Mouse (Mus musculus) liver, embryonic 12.5 days (tissue): Measurements from ENCODE around the gene Prps1l3. TPM values are rescaled to one million over a fixed set of nuclear protein-coding genes. Genes with fewer than 3 reads are reported as not detected.
A peak's percentile ranks its signal among the peaks of the same experiment; 100 is the strongest.

ENCODE experiments used
- ATAC-seq: fragments of 200-750 bp; cut with Nextera tagmentation; 2 replicates; pipeline ENCODE4 v1.8.0; 2017; ENCODE audit warnings: moderate number of reproducible peaks, mild to moderate bottlenecking, moderate library complexity
- H3K27ac ChIP-seq: fragments of 300-500 bp; sonication (generic); 2 replicates; pipeline ENCODE4 v1.5.1; 2016; ENCODE audit warnings: mild to moderate bottlenecking
- H3K27me3 ChIP-seq: fragments of 300-500 bp; sonication (generic); replicated peaks from 2 replicates; pipeline ENCODE4 v1.6.1; 2016; ENCODE audit warnings: mild to moderate bottlenecking, moderate library complexity
- H3K36me3 ChIP-seq: fragments of 300-500 bp; sonication (generic); 2 replicates; pipeline ENCODE4 v1.6.1; 2016; ENCODE audit warnings: mild to moderate bottlenecking, moderate library complexity
- H3K4me1 ChIP-seq: fragments of 300-500 bp; sonication (generic); 2 replicates; pipeline ENCODE4 v1.6.1; 2016
- H3K4me2 ChIP-seq: fragments of 300-500 bp; sonication (generic); 2 replicates; pipeline ENCODE4 v1.6.1; 2016; ENCODE audit warnings: mild to moderate bottlenecking, moderate library complexity
- H3K4me3 ChIP-seq: fragments of 300-500 bp; sonication (generic); 2 replicates; pipeline ENCODE4 v1.5.1; 2016; ENCODE audit warnings: mild to moderate bottlenecking, moderate library complexity
- H3K9ac ChIP-seq: fragments of 300-500 bp; sonication (generic); 2 replicates; pipeline ENCODE4 v1.6.1; 2016; ENCODE audit warnings: mild to moderate bottlenecking, moderate library complexity
- H3K9me3 ChIP-seq: fragments of 300-500 bp; sonication (generic); replicated peaks from 2 replicates; pipeline ENCODE4 v1.6.1; 2016; ENCODE audit warnings: mild to moderate bottlenecking, moderate library complexity
- WGBS: fragments of 180-500 bp; shearing (Covaris S2); methylation state at CpG from one replicate; pipeline ENCODE4 v1.1.7; 2016; ENCODE audit not compliant: insufficient replicate concordance; 5-methylcytosine and 5-hydroxymethylcytosine counted together
- polyA plus RNA-seq: library from polyadenylated mRNA; unstranded; fragments of >200 nt; fragmentation: Nextera tagmentation; extraction: Ambion mirVana; gene quantifications from 2 replicates; pipeline ENCODE4 v1.2.1, GENCODE M21; 2016

The Prps1l3 gene
- polyA plus RNA-seq, result 59.4 and 61.7 TPM in 2 replicates

DNA sequence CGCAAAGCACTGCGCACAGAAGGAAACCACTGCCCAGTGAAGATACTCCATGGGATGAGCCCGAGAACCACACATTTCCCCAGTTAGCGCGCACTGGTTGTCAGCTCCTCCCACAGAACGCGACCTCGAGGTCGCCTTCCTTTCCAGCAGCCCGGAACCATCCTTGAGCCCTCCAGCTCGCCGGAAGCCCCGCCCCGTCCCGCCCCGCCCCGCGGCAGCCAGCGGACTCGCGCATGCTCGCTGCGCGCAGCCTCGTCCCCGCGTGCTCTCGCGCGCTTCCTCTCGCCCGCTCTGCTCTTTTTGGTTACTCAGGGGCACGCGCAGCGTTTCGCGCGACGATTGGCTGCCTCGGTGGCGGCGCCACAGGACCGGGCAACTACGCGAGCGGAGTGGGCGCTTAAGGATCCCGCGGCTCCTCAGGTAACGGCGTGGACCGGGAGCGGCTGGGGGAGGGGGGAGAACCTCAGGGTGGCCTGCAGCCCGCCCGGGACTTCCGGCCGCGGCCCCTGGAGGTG, at the start of gene Prps1l3, which contains the start of gene Mipol1:
TSS of gene Prps1l3 (plus strand) at position 221 of the 515 bp plus-strand sequence.
TSS of gene Mipol1 (plus strand) at position 236 of the 515 bp plus-strand sequence.
- Histone ChIP-seq H3K9ac (peak within 1 kb of the TSS; percentile 92), H3K9me3 (no peaks in the 10 kb centered on the region), H3K27ac (peak within 1 kb of the TSS; percentile 96), H3K4me2 (peak within 1 kb of the TSS; percentile 88), H3K36me3 (peaks cover 9% of the 10 kb centered on the region), H3K27me3 (no peaks in the 10 kb centered on the region), H3K4me3 (peak within 1 kb of the TSS; percentile 86), H3K4me1 (peaks cover 32% of the 10 kb centered on the region)
- ATAC-seq, result peak; percentile 96
- WGBS, result 3% methylated on average over 58 of the region's 58 CpGs

- Histone ChIP-seq H3K4me2 (peak overlapping the region; percentile 53), H3K4me1 (peaks cover 48% of the 10 kb centered on the region), H3K9ac (no peak overlapping the region; the same call in 1 of the 2 replicates), H3K27ac (peak overlapping the region; percentile 76), H3K4me3 (peak overlapping the region; percentile 7; the same call in 1 of the 2 replicates), H3K27me3 (no peaks in the 10 kb centered on the region), H3K36me3 (no peaks in the 10 kb centered on the region), H3K9me3 (no peaks in the 10 kb centered on the region)
- 37% methylated on average over 2 of the region's 2 CpGs for WGBS
- ATAC-seq, result peak; percentile 85
Observed at GRCm38 (mm10) chr12:57184401-57185147, 45.6 kb upstream of the Prps1l3 start.

DNA sequence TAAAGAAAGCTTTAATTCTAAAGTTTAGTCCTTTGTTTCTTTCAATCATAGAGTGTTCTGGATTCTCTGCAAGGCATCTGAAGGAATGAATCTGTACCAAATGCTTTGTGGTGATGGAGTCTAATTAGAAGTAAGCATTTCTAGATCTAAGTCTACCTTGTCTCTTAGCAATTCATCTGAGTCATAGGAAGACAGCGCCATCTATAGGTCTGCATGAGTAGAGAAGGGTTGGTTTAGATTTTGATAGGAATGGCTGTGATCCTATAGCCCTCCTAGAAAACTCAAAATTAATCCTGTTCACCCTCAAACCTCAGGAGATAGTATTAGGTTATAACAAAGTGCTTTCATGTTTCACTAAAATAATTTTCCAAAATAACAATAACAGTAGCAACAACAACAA, 44.7 kb upstream of the Prps1l3 start:
- ATAC-seq, result 0 out of 2 replicates have a peak, but pooled peaks have one; percentile 40
- H3K9me3 ChIP-seq, result no peaks in the 10 kb centered on the region
- H3K4me1 ChIP-seq, result peaks cover 41% of the 10 kb centered on the region
- no peak overlapping the region for H3K4me3 ChIP-seq
- no peak overlapping the region for H3K9ac ChIP-seq
- no peaks in the 10 kb centered on the region for H3K36me3 ChIP-seq
- whole genome bisulfite sequencing, result 3% methylated on average over 1 of the region's 1 CpGs
- H3K4me2 ChIP-seq, result no peak overlapping the region
- H3K27ac ChIP-seq, result no peak overlapping the region
- no peaks in the 10 kb centered on the region for H3K27me3 ChIP-seq

GRCm38 (mm10) chr12:57186126-57186525, 44.1 kb upstream of the Prps1l3 start:
- peak; percentile 85 for ATAC-seq
- Histone ChIP-seq H3K4me2 (peak overlapping the region; percentile 24; the same call in 1 of the 2 replicates), H3K9ac (no peak overlapping the region), H3K4me3 (no peak overlapping the region), H3K27me3 (no peaks in the 10 kb centered on the region), H3K4me1 (peaks cover 46% of the 10 kb centered on the region), H3K36me3 (no peaks in the 10 kb centered on the region; the same call in 1 of the 2 replicates), H3K27ac (peak overlapping the region; percentile 81), H3K9me3 (no peaks in the 10 kb centered on the region)
- WGBS, result 20% methylated on average over 2 of the region's 2 CpGs

DNA sequence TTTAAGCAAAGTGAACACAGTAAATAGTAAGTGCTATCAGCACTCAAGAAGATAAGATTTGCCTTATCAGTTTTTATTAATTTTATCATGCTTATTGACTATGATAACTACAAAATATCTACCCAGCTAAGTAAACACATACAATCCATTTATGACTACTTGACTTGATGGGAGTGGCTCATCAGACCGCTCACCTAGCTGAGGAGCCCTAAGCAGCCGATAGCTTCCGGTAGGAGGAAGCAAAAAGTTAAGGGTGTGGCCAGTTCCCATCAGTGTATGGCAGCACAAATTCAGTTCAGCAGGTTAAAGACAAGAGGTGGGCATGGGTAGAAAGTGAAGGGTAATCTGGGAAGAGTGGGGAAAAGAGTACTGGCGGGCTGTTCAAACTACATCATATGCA, 43.2 kb upstream of the Prps1l3 start:
- Histone ChIP-seq H3K36me3 (peaks cover 7% of the 10 kb centered on the region; the same call in 1 of the 2 replicates), H3K9ac (no peak overlapping the region), H3K9me3 (no peaks in the 10 kb centered on the region), H3K27me3 (no peaks in the 10 kb centered on the region), H3K27ac (peak overlapping the region; percentile 66; the same call in 1 of the 2 replicates), H3K4me2 (no peak overlapping the region), H3K4me3 (no peak overlapping the region), H3K4me1 (peaks cover 47% of the 10 kb centered on the region)
- ATAC-seq, result no peak
- 74% methylated on average over 4 of the region's 4 CpGs for WGBS

GRCm38 (mm10) chr12:57194609-57195008, 35.6 kb upstream of the Prps1l3 start:
- H3K27ac ChIP-seq, result peak overlapping the region; percentile 74

DNA sequence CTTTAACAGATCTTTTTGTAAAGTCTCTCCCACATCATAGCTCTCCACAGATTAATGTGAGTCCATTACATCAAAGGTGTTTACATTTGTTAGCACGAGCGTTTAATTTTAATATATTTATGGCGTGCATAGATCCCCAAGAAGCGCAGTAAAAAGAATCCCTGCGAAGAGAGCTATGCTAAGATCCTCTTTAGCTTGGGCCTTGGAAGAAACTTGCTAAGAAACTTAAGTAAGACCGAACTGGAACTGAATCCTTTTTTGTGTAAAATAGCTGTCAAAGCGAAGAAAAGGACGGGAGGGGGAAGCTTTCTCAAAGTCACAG, 34.0 kb upstream of the Prps1l3 start:
- ATAC-seq, result no peak
- H3K36me3 ChIP-seq, result peaks cover 7% of the 10 kb centered on the region; the same call in 1 of the 2 replicates
- peak overlapping the region; percentile 91 for H3K9ac ChIP-seq
- peak overlapping the region; percentile 100 for H3K27ac ChIP-seq
- 8% methylated on average over 8 of the region's 8 CpGs for whole genome bisulfite sequencing
- H3K9me3 ChIP-seq, result no peaks in the 10 kb centered on the region
- H3K4me1 ChIP-seq, result peaks cover 41% of the 10 kb centered on the region
- peak overlapping the region; percentile 86 for H3K4me2 ChIP-seq
- H3K4me3 ChIP-seq, result peak overlapping the region; percentile 81
- H3K27me3 ChIP-seq, result no peaks in the 10 kb centered on the region

More at GRCm38 (mm10) chr12:57194609-57195008, 35.6 kb upstream of the Prps1l3 start:
- Histone ChIP-seq H3K9me3 (no peaks in the 10 kb centered on the region), H3K4me3 (peak overlapping the region; percentile 81), H3K4me1 (peaks cover 46% of the 10 kb centered on the region), H3K9ac (peak overlapping the region; percentile 60), H3K27me3 (no peaks in the 10 kb centered on the region), H3K36me3 (peaks cover 7% of the 10 kb centered on the region; the same call in 1 of the 2 replicates), H3K4me2 (peak overlapping the region; percentile 86)
- 9% methylated on average over 3 of the region's 3 CpGs for WGBS
- ATAC-seq, result peak; percentile 73

DNA sequence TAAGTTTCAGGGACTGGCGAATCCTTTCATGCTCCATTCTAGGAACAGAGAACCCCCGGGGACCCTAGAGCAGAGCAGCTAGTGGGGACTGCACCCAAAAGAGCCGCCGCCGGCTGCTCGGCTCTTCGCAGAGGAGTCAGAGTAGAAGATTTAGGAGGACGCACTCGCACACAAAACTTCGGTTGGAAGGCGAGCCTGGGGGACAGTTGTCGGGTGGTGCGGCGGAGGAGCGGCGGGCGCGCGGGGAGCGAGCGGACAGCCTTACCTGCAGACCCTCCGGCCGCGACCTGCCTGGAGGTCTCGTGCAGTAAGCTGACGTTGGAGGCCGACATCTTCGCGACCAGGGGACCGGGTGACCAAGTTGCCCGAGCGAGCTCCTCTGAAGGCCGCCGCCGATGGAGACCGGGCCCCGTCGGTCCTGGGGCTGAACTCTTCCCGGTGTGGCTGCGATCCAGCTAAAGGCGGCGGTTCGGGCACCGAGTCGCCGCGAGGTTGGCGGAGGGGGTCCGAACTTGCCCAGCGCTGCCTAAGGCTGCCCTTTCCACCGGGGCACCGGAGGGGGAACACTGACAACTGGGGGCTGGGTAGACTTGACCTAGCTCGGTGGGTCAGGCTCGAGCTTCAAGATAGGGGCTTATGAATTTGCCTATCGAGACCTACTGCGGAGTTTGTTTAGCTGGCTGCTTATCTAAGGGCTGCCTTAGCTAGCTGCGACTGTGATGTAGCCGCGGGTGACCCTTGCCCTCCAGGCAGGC, 33.4 kb upstream of the Prps1l3 start:
- peaks cover 41% of the 10 kb centered on the region for H3K4me1 ChIP-seq
- peak overlapping the region; percentile 91 for H3K9ac ChIP-seq
- under 1% methylated on average over 59 of the region's 59 CpGs for WGBS
- no peaks in the 10 kb centered on the region for H3K9me3 ChIP-seq
- H3K4me3 ChIP-seq, result peak overlapping the region; percentile 81
- peak overlapping the region; percentile 100 for H3K27ac ChIP-seq
- H3K4me2 ChIP-seq, result peak overlapping the region; percentile 86
- ATAC-seq, result peak; percentile 84
- peaks cover 2% of the 10 kb centered on the region; the same call in 1 of the 2 replicates for H3K36me3 ChIP-seq
- H3K27me3 ChIP-seq, result no peaks in the 10 kb centered on the region

DNA sequence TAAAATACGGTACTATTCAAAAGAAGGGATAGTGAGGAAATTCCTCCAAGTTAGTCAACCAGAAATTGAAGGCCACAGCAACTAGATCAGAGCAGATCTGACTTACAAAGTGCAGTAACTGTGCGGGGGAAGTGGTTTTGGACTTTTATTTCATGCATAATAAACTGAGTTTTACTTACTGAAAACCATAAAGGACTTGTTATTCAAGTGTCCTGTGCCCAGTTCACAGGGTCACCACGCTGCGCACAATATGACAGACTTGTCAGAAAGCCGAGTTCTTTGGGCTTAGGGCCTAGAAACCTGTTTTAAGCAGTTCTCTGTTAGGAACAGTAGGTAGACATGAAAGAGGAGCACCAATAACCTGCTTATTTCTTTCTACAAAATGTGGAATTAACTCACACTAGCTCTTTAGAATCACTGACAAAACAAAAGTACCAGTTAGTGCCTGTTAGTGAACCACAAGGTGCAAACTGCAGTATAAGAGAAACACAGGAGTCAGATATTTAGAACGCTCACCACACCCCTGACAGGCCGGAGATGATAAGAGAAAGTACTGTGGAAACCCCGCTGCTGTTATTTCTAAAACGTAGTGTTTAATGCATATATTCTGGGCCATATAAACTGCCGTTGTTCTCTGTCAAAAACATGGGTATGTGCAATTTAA, 32.7 kb upstream of the Prps1l3 start, which contains the start of gene Slc25a21:
TSS of gene Slc25a21 (minus strand) at position 110 of the 664 bp plus-strand sequence.
- peaks cover 41% of the 10 kb centered on the region for H3K4me1 ChIP-seq
- H3K27me3 ChIP-seq, result no peaks in the 10 kb centered on the region
- no peaks in the 10 kb centered on the region for H3K9me3 ChIP-seq
- peak within 1 kb of the TSS; percentile 91 for H3K9ac ChIP-seq
- no peaks in the 10 kb centered on the region for H3K36me3 ChIP-seq
- peak; percentile 83 for ATAC-seq
- peak within 1 kb of the TSS; percentile 86 for H3K4me2 ChIP-seq
- 18% methylated on average over 10 of the region's 10 CpGs for WGBS
- H3K27ac ChIP-seq, result peak within 1 kb of the TSS; percentile 100
- peak within 1 kb of the TSS; percentile 81 for H3K4me3 ChIP-seq

DNA sequence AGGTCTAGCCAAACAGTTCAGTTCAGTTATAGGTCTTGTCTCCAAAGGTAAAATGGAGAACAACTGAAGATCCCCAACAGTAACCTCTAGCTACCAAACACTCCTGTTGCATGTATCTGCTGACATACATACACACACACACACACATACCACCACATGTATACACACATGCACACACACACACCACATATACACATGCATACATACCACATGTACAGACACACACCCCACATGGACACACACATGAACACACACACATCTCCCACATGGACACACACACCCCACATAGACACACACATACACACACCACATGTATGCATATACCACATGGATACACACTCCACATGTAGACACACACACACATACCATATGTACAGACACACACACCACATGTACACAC, 31.9 kb upstream of the Prps1l3 start:
- no peaks in the 10 kb centered on the region for H3K36me3 ChIP-seq
- H3K4me3 ChIP-seq, result peak overlapping the region; percentile 20; the same call in 1 of the 2 replicates
- no peaks in the 10 kb centered on the region for H3K27me3 ChIP-seq
- H3K27ac ChIP-seq, result peak overlapping the region; percentile 100
- peak overlapping the region; percentile 86 for H3K4me2 ChIP-seq
- H3K9ac ChIP-seq, result peak overlapping the region; percentile 52
- no peak for ATAC-seq
- no peaks in the 10 kb centered on the region for H3K9me3 ChIP-seq
- H3K4me1 ChIP-seq, result peaks cover 37% of the 10 kb centered on the region

- no peak overlapping the region for H3K9ac ChIP-seq
- H3K4me2 ChIP-seq, result no peak overlapping the region
- no peaks in the 10 kb centered on the region for H3K9me3 ChIP-seq
- H3K36me3 ChIP-seq, result no peaks in the 10 kb centered on the region
- H3K27ac ChIP-seq, result no peak overlapping the region
- 82% methylated on average over 2 of the region's 2 CpGs for WGBS
- H3K4me1 ChIP-seq, result peaks cover 26% of the 10 kb centered on the region
- H3K4me3 ChIP-seq, result no peak overlapping the region
- no peaks in the 10 kb centered on the region for H3K27me3 ChIP-seq
- ATAC-seq, result no peak
Observed at GRCm38 (mm10) chr12:57199427-57199826, 30.8 kb upstream of the Prps1l3 start.
